Mouse (Mus musculus) myocyte (in vitro differentiated cells): ENCODE data around the gene Lcmt1. TPM values are rescaled to one million over a fixed set of nuclear protein-coding genes. Genes with fewer than 3 reads are reported as not detected.

ENCODE experiments used
- H3K27me3 ChIP-seq: one replicate; pipeline ENCODE4 v1.6.1; 2011; ENCODE audit not compliant: control insufficient read depth, insufficient read depth, insufficient read length
- H3K36me3 ChIP-seq: one replicate; pipeline ENCODE4 v1.6.1; 2011; ENCODE audit not compliant: control insufficient read depth, insufficient read depth
- H3K4me2 ChIP-seq: one replicate; pipeline ENCODE4 v1.6.1; 2011; ENCODE audit warnings: low read depth, control low read depth
- H3K4me3 ChIP-seq: one replicate; pipeline ENCODE4 v1.5.1; 2011; ENCODE audit warnings: mild to moderate bottlenecking, control low read depth, moderate library complexity
- H3K79me2 ChIP-seq: one replicate; pipeline ENCODE4 v1.6.1; 2011; ENCODE audit not compliant: control insufficient read depth, insufficient read depth
- H3ac ChIP-seq: one replicate; pipeline ENCODE4 v1.6.1; 2011; ENCODE audit not compliant: control insufficient read depth, insufficient read length
- CEBPB ChIP-seq: IDR thresholded peaks from 2 replicates; pipeline ENCODE4 v1.6.1; 2011; ENCODE audit warnings: mild to moderate bottlenecking, moderate library complexity; ENCODE audit not compliant: poor library complexity, insufficient read depth, severe bottlenecking
- E2F4 ChIP-seq: IDR thresholded peaks from one replicate; pipeline ENCODE4 v1.6.1; 2011; ENCODE audit warnings: mild to moderate bottlenecking, control low read depth, moderate library complexity; ENCODE audit not compliant: insufficient read depth
- MAX ChIP-seq: IDR thresholded peaks from one replicate; pipeline ENCODE4 v1.6.1; 2011; ENCODE audit warnings: low read depth, mild to moderate bottlenecking, control low read depth
- MYOD1 ChIP-seq, 3 experiments: IDR thresholded peaks; one replicate each; pipeline ENCODE4 v1.6.1; 2011; ENCODE audit warnings: control low read depth in 2 of 3, low read depth in 2 of 3, mild to moderate bottlenecking in 2 of 3, moderate library complexity in 1 of 3; ENCODE audit not compliant: insufficient read length in 2 of 3, control insufficient read depth in 1 of 3
- MYOG ChIP-seq, 3 experiments: IDR thresholded peaks; one replicate each; pipeline ENCODE4 v1.6.1; 2011; ENCODE audit warnings: control low read depth in 2 of 3, low read depth in 2 of 3, mild to moderate bottlenecking in 2 of 3; ENCODE audit not compliant: insufficient read length in 2 of 3, control insufficient read depth in 1 of 3, insufficient read depth in 1 of 3
- POLR2A ChIP-seq: IDR thresholded peaks from one replicate; pipeline ENCODE4 v1.6.1; 2011; ENCODE audit warnings: low read depth, mild to moderate bottlenecking, control low read depth, moderate library complexity; ENCODE audit not compliant: insufficient read length
- POLR2AphosphoS2 ChIP-seq: IDR thresholded peaks from one replicate; pipeline ENCODE4 v1.6.1; 2011; ENCODE audit warnings: low read depth, control low read depth; ENCODE audit not compliant: insufficient read length
- REST ChIP-seq: IDR thresholded peaks from one replicate; pipeline ENCODE4 v1.6.1; 2011; ENCODE audit warnings: mild to moderate bottlenecking, control low read depth, moderate library complexity; ENCODE audit not compliant: insufficient read depth, insufficient read length
- SRF ChIP-seq: IDR thresholded peaks from one replicate; pipeline ENCODE4 v1.6.1; 2011; ENCODE audit warnings: low read depth; ENCODE audit not compliant: control insufficient read depth, insufficient read length
- TCF12 ChIP-seq: IDR thresholded peaks from one replicate; pipeline ENCODE4 v1.6.1; 2011; ENCODE audit warnings: mild to moderate bottlenecking, control low read depth; ENCODE audit not compliant: poor library complexity, insufficient read depth, severe bottlenecking
- TCF3 ChIP-seq: IDR thresholded peaks from one replicate; pipeline ENCODE4 v1.6.1; 2011; ENCODE audit warnings: low read depth, control low read depth; ENCODE audit not compliant: insufficient read length
- USF1 ChIP-seq: IDR thresholded peaks from one replicate; pipeline ENCODE4 v1.6.1; 2011; ENCODE audit warnings: low read depth, mild to moderate bottlenecking, control low read depth, moderate library complexity
- polyA plus RNA-seq: library from polyadenylated mRNA; unstranded; fragments of >200 nt; fragmentation: generic; extraction: Trizol; gene quantifications from one replicate; pipeline ENCODE4 v1.2.1, GENCODE M21; 2012; ENCODE audit warnings: missing spikeins

Gene Lcmt1
- polyA plus RNA-seq, 1 experiment, result 28.4 TPM

- Histone ChIP-seq H3K36me3 (peaks cover 5% of the 10 kb centered on the region), H3K27me3 (no peaks in the 10 kb centered on the region), H3K79me2 (peaks cover 95% of the 10 kb centered on the region), H3ac (no peak overlapping the region), H3K4me2 (no peak overlapping the region), H3K4me3 (no peak overlapping the region)
- no peak for TF ChIP-seq TCF12
- no peak for TF ChIP-seq POLR2AphosphoS2
- TF ChIP-seq MAX, result no peak
- TF ChIP-seq TCF3, result no peak
- no peak for TF ChIP-seq MYOD1 (IDR thresholded peaks at IDR 0.05; ENCODE audit: control insufficient read depth in 1 of 3, insufficient read length in 2 of 3, low read depth in 2 of 3)
- no peak for TF ChIP-seq E2F4
- no peak for TF ChIP-seq USF1
- no peak for TF ChIP-seq POLR2A
- no peak for TF ChIP-seq MYOG (IDR thresholded peaks at IDR 0.05; ENCODE audit: control insufficient read depth in 1 of 3, insufficient read depth in 1 of 3, insufficient read length in 2 of 3, low read depth in 2 of 3)
- TF ChIP-seq CEBPB, result no peak
- no peak for TF ChIP-seq REST
- TF ChIP-seq SRF, result no peak
Measured at GRCm38 (mm10) chr7:123363971-123364370, 5.6 kb upstream of the Lcmt1 start.

GRCm38 (mm10) chr7:123365876-123366741 is 3.5 kb upstream of the Lcmt1 start:
- no peak for TF ChIP-seq POLR2A
- no peak for TF ChIP-seq REST
- TF ChIP-seq CEBPB, result no peak
- Histone ChIP-seq H3K27me3 (no peaks in the 10 kb centered on the region), H3ac (no peak overlapping the region), H3K4me3 (no peak overlapping the region), H3K79me2 (peaks cover 78% of the 10 kb centered on the region), H3K4me2 (peak overlapping the region; percentile 99), H3K36me3 (peaks cover 5% of the 10 kb centered on the region)

GRCm38 (mm10) chr7:123366806-123367205 is 2.8 kb upstream of the Lcmt1 start:
- Histone ChIP-seq H3ac (no peak overlapping the region), H3K36me3 (peaks cover 2% of the 10 kb centered on the region), H3K27me3 (no peaks in the 10 kb centered on the region), H3K79me2 (peaks cover 71% of the 10 kb centered on the region), H3K4me3 (no peak overlapping the region), H3K4me2 (peak overlapping the region; percentile 99)
- TF ChIP-seq MYOD1 (IDR thresholded peaks at IDR 0.05; ENCODE audit: control insufficient read depth in 1 of 3, insufficient read length in 2 of 3, low read depth in 2 of 3), result peak in 2 of 3 experiments; percentile 70 to 73
- peak in 2 of 3 experiments; percentile 22 to 60 for TF ChIP-seq MYOG (IDR thresholded peaks at IDR 0.05; ENCODE audit: control insufficient read depth in 1 of 3, insufficient read depth in 1 of 3, insufficient read length in 2 of 3, low read depth in 2 of 3)
- no peak for TF ChIP-seq TCF3

- Histone ChIP-seq H3K79me2 (peaks cover 64% of the 10 kb centered on the region), H3ac (no peak overlapping the region), H3K4me2 (peak overlapping the region; percentile 99), H3K27me3 (no peaks in the 10 kb centered on the region), H3K36me3 (no peaks in the 10 kb centered on the region), H3K4me3 (peak overlapping the region; percentile 80)
- no peak for TF ChIP-seq MYOD1 (IDR thresholded peaks at IDR 0.05; ENCODE audit: control insufficient read depth in 1 of 3, insufficient read length in 2 of 3, low read depth in 2 of 3)
- TF ChIP-seq REST, result no peak
- no peak for TF ChIP-seq E2F4
- no peak for TF ChIP-seq POLR2AphosphoS2
- no peak for TF ChIP-seq SRF
- no peak for TF ChIP-seq MYOG (IDR thresholded peaks at IDR 0.05; ENCODE audit: control insufficient read depth in 1 of 3, insufficient read depth in 1 of 3, insufficient read length in 2 of 3, low read depth in 2 of 3)
- TF ChIP-seq POLR2A, result no peak
- no peak for TF ChIP-seq CEBPB
- TF ChIP-seq USF1, result no peak
Measured at GRCm38 (mm10) chr7:123367218-123368150, 2.1 kb upstream of the Lcmt1 start.

GRCm38 (mm10) chr7:123368187-123368586 is 1.4 kb upstream of the Lcmt1 start:
- peak overlapping the region; percentile 80 for H3K4me3 ChIP-seq
- no peak overlapping the region for H3ac ChIP-seq
- no peaks in the 10 kb centered on the region for H3K27me3 ChIP-seq
- no peaks in the 10 kb centered on the region for H3K36me3 ChIP-seq
- peaks cover 58% of the 10 kb centered on the region for H3K79me2 ChIP-seq
- TF ChIP-seq POLR2A (no peak), REST (no peak), POLR2AphosphoS2 (no peak), E2F4 (no peak), MAX (no peak), TCF3 (no peak), MYOG (IDR thresholded peaks at IDR 0.05; ENCODE audit: control insufficient read depth in 1 of 3, insufficient read depth in 1 of 3, insufficient read length in 2 of 3, low read depth in 2 of 3) (no peak), TCF12 (no peak), USF1 (no peak), CEBPB (no peak), SRF (no peak), MYOD1 (IDR thresholded peaks at IDR 0.05; ENCODE audit: control insufficient read depth in 1 of 3, insufficient read length in 2 of 3, low read depth in 2 of 3) (no peak)
- peak overlapping the region; percentile 99 for H3K4me2 ChIP-seq
